Comparison of ENCODE assay signal across 13 mouse cellular contexts in the genomic region with DNA sequence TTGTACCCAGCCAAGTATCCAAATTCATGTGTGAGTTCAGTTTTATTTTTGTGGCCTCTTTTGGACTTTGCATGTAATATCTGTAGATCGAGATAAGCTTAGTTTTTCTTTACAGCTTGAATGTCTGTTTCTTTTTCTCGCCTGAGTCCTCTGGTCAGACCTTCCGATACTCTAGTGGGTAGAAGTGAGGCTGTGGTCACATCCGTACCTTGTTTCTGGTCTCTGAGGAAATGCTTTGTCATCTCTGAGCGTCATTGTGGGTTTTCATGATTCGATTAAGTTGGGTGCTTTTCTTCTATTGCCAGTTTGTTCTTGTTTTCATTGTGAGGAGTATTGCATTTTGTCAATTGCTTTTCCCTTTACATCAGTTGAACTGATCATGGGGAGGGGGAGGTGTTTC.
DNase-seq lines count a peak whose midpoint lies in the region; ATAC-seq and TF ChIP-seq lines count a peak whose summit lies in the region.
"Had no signal": no experiment of that assay in that cellular context is flagged by ENCODE, and none has a peak within 500 bp of the region (broad histone marks: within the 10 kb centered on the region; RNA-seq: fewer than 3 reads in every experiment).

No protein-coding gene starts in this region.

- peaks cover 19% of the 10 kb centered on the region for H3K4me1 ChIP-seq in intestine, embryonic 16.5 days (ENCODE audit: control insufficient read depth, insufficient read depth, low read length)
- H3K4me1 ChIP-seq in intestine, postnatal 0 days (replicated peaks; ENCODE audit: control insufficient read depth, insufficient read depth, low read length): peaks cover 7% of the 10 kb centered on the region; the same call in 1 of the 2 replicates
- H3K4me1 ChIP-seq in midbrain, embryonic 15.5 days: no peaks in the 10 kb centered on the region
- H3K4me1 ChIP-seq in midbrain, embryonic 13.5 days (replicated peaks): no peaks in the 10 kb centered on the region
- H3K4me1 ChIP-seq: lung, embryonic 15.5 days; neural tube, embryonic 13.5 days had no signal

- H3K36me3 ChIP-seq in intestine, embryonic 16.5 days (ENCODE audit: control insufficient read depth, insufficient read depth, low read length): 0 out of 2 replicates have a peak, but pooled peaks cover 3% of the 10 kb centered on the region
- H3K36me3 ChIP-seq in intestine, postnatal 0 days (ENCODE audit: control insufficient read depth, insufficient read depth): no peaks in the 10 kb centered on the region
- H3K36me3 ChIP-seq in midbrain, embryonic 15.5 days (replicated peaks): no peaks in the 10 kb centered on the region
- no peaks in the 10 kb centered on the region for H3K36me3 ChIP-seq in midbrain, embryonic 13.5 days
- H3K36me3 ChIP-seq: lung, embryonic 15.5 days; neural tube, embryonic 13.5 days had no signal

- ATAC-seq in intestine, embryonic 16.5 days: no peak
- no peak for ATAC-seq in intestine, postnatal 0 days
- peak; percentile 62 for ATAC-seq in granulocyte monocyte progenitor cell, adult 5-6 weeks (replicated peaks; ENCODE audit: poor library complexity, severe bottlenecking)
- peak; percentile 73 for ATAC-seq in megakaryocyte-erythroid progenitor cell, adult 5-6 weeks (replicated peaks; ENCODE audit: low FRiP score, low TSS enrichment, poor library complexity, severe bottlenecking)
- no peak for ATAC-seq in midbrain, embryonic 15.5 days (replicated peaks)
- no peak for ATAC-seq in midbrain, embryonic 13.5 days

- WGBS in intestine, embryonic 16.5 days: 76% methylated on average over 6 of the region's 6 CpGs
- WGBS in intestine, postnatal 0 days: 55% methylated on average over 6 of the region's 6 CpGs
- WGBS in midbrain, embryonic 15.5 days: 93% methylated on average over 6 of the region's 6 CpGs
- WGBS in midbrain, embryonic 13.5 days: 93% methylated on average over 6 of the region's 6 CpGs

- H3K4me3 ChIP-seq in intestine, embryonic 16.5 days (ENCODE audit: low read length): no peak overlapping the region
- no peak overlapping the region for H3K4me3 ChIP-seq in intestine, postnatal 0 days (ENCODE audit: low read depth, low read length)
- no peak overlapping the region for H3K4me3 ChIP-seq in midbrain, embryonic 15.5 days
- no peak overlapping the region for H3K4me3 ChIP-seq in midbrain, embryonic 13.5 days (replicated peaks)
- H3K4me3 ChIP-seq: lung, embryonic 15.5 days; neural tube, embryonic 13.5 days had no signal

- no peak for TF ChIP-seq CTCF in intestine, postnatal 0 days (IDR thresholded peaks at IDR 0.05; ENCODE audit: low read depth)

- DNase-seq in CD4-positive, CD25-positive, alpha-beta regulatory T cell, adult 2 months (ENCODE audit: low read depth, low spot score): peak; percentile 75
- DNase-seq in right cerebral cortex, postnatal 14 days: no peak
- DNase-seq: cerebellum, postnatal 36 days; gastrocnemius, postnatal 25 days; kidney, postnatal 25 days had no signal

- H3K9me3 ChIP-seq in intestine, embryonic 16.5 days (ENCODE audit: control insufficient read depth, low read length): no peaks in the 10 kb centered on the region
- no peaks in the 10 kb centered on the region for H3K9me3 ChIP-seq in intestine, postnatal 0 days (ENCODE audit: control insufficient read depth)
- no peaks in the 10 kb centered on the region for H3K9me3 ChIP-seq in midbrain, embryonic 15.5 days
- no peaks in the 10 kb centered on the region for H3K9me3 ChIP-seq in midbrain, embryonic 13.5 days
- H3K9me3 ChIP-seq: lung, embryonic 15.5 days; neural tube, embryonic 13.5 days had no signal

- no peak overlapping the region for H3K4me2 ChIP-seq in intestine, embryonic 16.5 days (ENCODE audit: low read depth, low read length)
- H3K4me2 ChIP-seq in intestine, postnatal 0 days (replicated peaks; ENCODE audit: low read depth): no peak overlapping the region
- H3K4me2 ChIP-seq in midbrain, embryonic 15.5 days: no peak overlapping the region
- H3K4me2 ChIP-seq in midbrain, embryonic 13.5 days (replicated peaks): no peak overlapping the region
- H3K4me2 ChIP-seq: lung, embryonic 15.5 days; neural tube, embryonic 13.5 days had no signal

- H3K27ac ChIP-seq in intestine, embryonic 16.5 days (ENCODE audit: low read length): peak overlapping the region; percentile 39; the same call in 1 of the 2 replicates
- H3K27ac ChIP-seq in intestine, postnatal 0 days (ENCODE audit: low read depth, low read length): no peak overlapping the region
- H3K27ac ChIP-seq in midbrain, embryonic 15.5 days: no peak overlapping the region
- H3K27ac ChIP-seq in midbrain, embryonic 13.5 days: no peak overlapping the region
- H3K27ac ChIP-seq: lung, embryonic 15.5 days; neural tube, embryonic 13.5 days had no signal

- H3K27me3 ChIP-seq in intestine, embryonic 16.5 days (replicated peaks; ENCODE audit: control insufficient read depth, insufficient read depth, low read length): no peaks in the 10 kb centered on the region
- H3K27me3 ChIP-seq in intestine, postnatal 0 days (replicated peaks; ENCODE audit: control insufficient read depth, insufficient read depth, low read length): no peaks in the 10 kb centered on the region
- H3K27me3 ChIP-seq in midbrain, embryonic 15.5 days (replicated peaks): no peaks in the 10 kb centered on the region
- H3K27me3 ChIP-seq in midbrain, embryonic 13.5 days: no peaks in the 10 kb centered on the region
- H3K27me3 ChIP-seq: lung, embryonic 15.5 days; neural tube, embryonic 13.5 days had no signal

- no peak overlapping the region for H3K9ac ChIP-seq in intestine, embryonic 16.5 days (ENCODE audit: low read depth, low read length)
- no peak overlapping the region for H3K9ac ChIP-seq in intestine, postnatal 0 days (ENCODE audit: low read depth, low read length)
- no peak overlapping the region for H3K9ac ChIP-seq in midbrain, embryonic 15.5 days
- H3K9ac ChIP-seq in midbrain, embryonic 13.5 days (replicated peaks): no peak overlapping the region
- H3K9ac ChIP-seq: lung, embryonic 15.5 days; neural tube, embryonic 13.5 days had no signal

Comparison
In these comparisons a context has a peak if more than half of its experiments do, and no peak if none do; other contexts are left out.
1. ATAC-seq: peak in granulocyte monocyte progenitor cell, adult 5-6 weeks (single experiment) and megakaryocyte-erythroid progenitor cell, adult 5-6 weeks (single experiment); none in intestine, embryonic 16.5 days (single experiment), intestine, postnatal 0 days (single experiment), midbrain, embryonic 15.5 days (single experiment) and midbrain, embryonic 13.5 days (single experiment).